Mouse (Mus musculus) adrenal gland, adult 18-20 months (tissue): ENCODE data around the gene Igfbp3. TPM values are rescaled to one million over a fixed set of nuclear protein-coding genes. Genes with fewer than 3 reads are reported as not detected.

ENCODE experiments used
- DNase-seq, 2 experiments: peaks; one replicate each; pipeline ENCODE4 v3.0.0; 2021 to 2022; ENCODE audit warnings: low spot score in 2 of 2
- total RNA-seq, 2 experiments: library from RNA; stranded (reverse); gene quantifications; 1 replicate in 1 of 2; 2 replicates in 1 of 2; pipeline ENCODE4 v1.2.3; 2021

Igfbp3 gene
- total RNA-seq, 2 experiments from 2014 or later, result 49.2 to 73.6 TPM

DNA sequence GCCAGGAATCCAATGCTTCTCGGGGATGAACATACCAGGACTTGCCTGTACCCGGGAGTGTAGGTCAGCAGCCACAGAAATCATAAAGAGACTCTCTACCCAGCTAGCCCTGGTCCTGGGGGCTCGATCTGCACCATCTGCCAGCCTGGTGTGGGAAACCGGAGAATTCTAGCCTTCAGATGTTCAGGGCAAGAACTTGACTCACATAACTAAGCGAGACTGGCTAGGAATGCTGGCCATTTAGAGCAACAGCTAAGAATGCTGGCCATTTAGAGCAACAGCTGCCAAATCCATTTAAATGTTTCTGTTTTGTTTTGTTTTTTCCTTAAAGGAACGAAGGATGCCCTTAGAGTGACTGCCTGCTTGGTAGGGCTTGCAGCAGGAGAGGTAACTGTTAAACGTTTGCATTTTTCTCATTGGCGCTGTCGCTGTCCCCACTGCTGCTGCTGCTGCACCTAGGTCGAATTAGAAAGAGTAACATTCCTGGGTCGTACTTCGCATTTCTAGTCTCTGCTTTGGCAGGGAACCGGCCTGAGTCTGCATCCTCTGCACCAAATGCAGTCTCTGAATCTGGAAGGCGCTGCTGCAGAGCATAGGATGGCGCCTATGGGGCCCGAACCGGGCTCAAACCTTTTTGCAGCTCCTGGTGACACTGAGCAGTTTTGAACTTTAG lies 1.5 kb downstream of the Igfbp3 start:
- DNase-seq, result no peak

DNA sequence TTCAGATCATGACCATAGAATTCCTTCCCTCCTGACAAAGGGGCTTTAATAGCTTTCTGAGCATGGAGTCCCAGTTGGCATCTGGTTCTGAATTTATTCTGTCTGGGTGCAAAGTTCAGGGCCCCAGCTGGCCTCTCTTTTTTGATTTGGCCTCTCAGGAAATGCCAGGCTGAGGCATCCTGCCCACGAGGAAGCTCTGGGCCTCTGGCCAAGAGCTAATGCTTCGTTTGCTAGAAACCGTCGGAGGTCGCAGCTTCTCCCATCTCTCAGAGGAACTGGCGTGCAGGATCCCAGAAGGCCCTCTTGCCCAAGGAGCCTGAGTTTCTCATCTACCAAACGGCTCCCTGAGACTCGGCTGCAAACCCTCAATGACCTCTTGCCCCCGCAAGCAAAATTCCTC lies 2.5 kb downstream of the Igfbp3 start:
- no peak for DNase-seq

GRCm38 (mm10) chr11:7210343-7210742 lies 3.4 kb downstream of the Igfbp3 start:
- peak; percentile 77 to 82 for DNase-seq

GRCm38 (mm10) chr11:7203846-7204245 lies 9.9 kb downstream of the Igfbp3 start:
- no peak for DNase-seq

DNA sequence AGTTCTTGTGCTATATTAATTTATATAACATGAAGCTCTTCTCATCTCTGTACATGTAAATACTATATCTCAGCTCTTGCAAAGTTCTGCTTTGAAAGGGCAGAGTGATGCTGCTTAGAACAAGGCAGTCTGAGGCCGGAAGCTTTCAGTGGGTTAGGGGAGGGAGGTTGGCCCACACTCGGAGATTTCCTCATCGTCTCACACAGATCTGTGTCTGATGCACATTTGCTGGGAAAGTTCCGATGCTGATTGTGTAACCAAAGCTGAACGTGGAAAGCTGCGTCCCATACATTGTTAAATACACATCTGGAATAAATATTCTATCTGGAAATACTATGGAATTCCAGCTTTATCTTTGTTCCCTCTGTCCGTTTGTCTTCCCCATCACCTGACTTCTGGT lies 11.5 kb downstream of the Igfbp3 start:
- no peak for DNase-seq

GRCm38 (mm10) chr11:7200393-7200783 lies 13.3 kb downstream of the Igfbp3 start:
- no peak for DNase-seq

DNA sequence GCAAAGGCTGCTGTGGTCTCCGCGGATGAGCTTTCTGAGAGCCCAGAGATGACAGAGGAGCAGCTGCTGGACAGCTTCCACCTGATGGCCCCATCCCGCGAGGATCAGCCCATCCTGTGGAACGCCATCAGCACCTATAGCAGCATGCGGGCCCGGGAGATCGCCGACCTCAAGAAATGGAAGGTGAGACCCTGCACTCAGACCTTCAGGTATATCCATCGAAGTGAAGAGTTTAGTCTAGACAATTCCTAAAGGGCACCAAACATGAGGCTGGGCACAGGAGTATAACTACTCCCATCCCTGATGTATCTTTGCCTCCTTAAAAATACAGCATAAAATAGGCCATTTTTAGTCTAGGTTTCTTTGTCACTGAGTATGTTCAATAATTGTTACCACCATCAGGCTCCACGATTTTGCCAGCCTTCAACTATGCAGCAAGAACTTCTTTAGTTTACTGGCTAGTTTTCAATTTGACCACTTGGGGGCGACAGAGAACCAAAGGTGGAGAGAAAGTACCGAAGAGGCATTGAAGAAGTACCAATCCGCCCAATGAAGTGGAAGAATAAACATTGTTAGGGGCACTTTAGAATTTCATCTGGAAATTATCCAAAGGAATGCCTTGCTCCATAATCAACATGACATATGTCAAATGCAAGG lies 13.9 kb downstream of the Igfbp3 start:
- peak; percentile 41 to 50 for DNase-seq

- DNase-seq, result no peak
These were observed 15.1 kb downstream of the Igfbp3 start for GRCm38 (mm10) chr11:7198481-7199256.

- DNase-seq, result no peak
These were observed 15.7 kb downstream of the Igfbp3 start for GRCm38 (mm10) chr11:7198006-7198405.

DNA sequence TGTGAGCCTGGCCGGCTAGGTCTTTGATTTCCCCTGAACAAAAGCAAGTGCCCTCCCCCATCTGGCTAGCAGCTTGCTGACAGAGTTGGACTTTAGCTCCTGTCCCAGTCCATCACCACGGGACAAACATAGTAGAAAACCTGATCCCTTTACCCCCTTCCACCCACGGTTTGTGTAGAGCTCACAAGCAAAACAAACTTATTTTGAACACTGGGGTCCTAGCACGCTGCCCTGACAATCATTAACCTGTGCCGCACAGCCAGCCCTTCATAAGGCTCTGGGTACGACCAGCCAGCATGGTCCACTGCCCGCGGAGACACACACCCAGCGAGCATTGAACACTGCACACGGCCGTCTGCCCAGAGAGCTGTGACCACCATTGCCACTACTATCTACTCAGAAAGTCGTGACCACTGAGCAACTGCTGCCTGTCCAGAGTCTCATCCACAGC lies 16.2 kb downstream of the Igfbp3 start, which contains the start of gene Igfbp1:
TSS of gene Igfbp1 (plus strand) at position 292 of the 451 bp plus-strand sequence.
- no peak for DNase-seq

DNA sequence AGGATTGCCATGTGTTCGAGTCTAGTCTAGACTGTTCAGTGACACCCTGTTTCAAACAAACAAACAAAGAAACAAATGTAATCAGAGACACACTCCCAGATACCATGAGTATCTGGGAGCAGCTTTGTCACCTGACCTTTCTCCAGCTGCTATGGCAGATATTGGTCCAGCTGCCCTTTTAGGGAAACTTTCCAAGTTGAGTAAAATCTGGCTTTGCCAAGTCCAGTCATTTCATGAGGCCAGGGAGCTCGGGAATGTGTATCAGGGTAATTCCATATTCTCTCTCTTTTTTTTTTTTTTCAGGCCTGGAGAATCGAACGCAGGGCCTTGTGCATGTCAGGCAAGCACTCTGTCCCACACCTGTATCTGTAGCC lies 18.4 kb downstream of the Igfbp3 start:
- DNase-seq, result no peak

DNA sequence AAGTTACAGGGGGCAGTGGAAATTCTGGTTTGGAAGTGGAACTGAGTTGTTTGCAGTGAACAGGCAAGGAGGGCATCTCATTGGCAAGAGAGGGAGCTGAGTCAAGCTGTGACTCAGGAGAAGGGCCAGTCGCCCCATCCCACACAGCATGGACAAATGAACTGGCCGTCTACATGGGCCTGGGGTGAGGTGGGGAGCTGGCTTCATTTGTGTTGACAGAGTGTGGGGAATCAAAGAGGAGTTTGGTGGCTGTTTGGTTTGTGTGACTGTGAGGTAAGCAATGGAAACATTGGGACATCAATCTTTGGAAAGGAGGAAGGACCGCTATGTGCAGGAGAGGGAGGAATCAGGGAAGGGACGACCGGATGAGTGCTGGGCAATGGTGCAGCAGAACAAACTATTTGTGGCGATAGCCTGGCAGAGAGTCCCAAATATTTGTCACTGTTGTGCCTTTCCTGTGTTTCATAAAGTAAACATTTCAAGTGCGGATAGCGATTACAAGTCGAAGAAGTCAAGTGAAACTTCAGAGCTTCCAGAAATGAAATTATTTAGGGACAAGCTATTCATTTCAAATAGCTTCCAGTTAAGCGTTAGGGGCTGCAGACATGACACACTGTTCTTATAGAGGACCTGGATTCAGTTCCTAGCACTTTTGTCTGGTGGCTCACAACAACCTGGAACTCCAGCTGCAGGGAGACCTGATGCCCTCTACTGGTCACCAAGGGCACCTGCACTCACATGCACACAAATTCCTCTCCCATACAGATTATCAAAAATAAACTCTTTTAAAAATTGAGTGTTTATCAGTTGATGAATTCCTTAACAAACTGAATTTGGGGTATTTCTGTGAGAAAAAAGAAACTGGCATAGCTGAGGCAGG lies 19.1 kb downstream of the Igfbp3 start:
- no peak for DNase-seq

- DNase-seq, result no peak
These were observed 20.6 kb downstream of the Igfbp3 start for GRCm38 (mm10) chr11:7193134-7193533.

DNA sequence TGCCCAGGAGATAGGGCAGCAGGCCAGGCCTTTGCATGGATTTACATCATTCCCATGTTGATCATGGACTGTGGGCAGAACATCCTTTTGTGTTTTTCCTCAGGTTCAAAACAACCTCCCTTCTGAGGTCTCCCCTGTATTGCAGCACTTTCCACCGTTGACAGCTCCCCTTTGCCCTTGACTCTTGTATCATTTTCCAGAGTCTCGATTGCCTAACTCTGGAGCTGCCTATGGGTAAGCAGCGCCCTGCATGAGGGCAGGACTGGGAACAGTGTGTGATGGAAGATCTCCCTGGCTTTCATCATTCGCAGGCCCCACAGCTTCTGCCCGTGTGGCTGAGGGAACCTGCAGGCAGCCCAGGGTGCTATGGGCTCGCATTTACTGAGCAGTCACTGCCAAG lies 21.0 kb downstream of the Igfbp3 start:
- DNase-seq, result no peak

DNA sequence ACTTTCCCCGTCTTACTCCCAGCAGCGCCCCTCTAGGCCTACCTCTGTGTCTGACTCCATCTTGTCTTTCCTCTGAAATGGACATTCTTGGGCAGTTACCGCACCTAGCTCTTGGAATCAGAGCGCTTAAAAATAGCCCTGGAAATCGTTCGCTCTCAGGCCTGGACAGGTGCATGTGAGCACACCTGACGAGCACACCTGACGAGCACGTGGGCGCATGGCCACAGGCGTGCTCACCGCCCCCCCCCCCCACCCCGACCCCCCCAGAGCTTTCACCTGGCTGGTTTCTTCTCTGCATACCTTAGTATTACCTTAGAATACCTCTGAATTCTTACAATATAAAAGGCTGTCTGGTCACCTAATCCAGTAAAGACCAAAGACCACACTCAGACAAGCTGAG lies 25.3 kb downstream of the Igfbp3 start, which contains the start of gene Gm11985:
TSS of gene Gm11985 (minus strand) at position 101 of the 400 bp plus-strand sequence.
- DNase-seq, result no peak

- DNase-seq, result no peak
These were observed 26.3 kb downstream of the Igfbp3 start for GRCm38 (mm10) chr11:7187472-7187871.

DNA sequence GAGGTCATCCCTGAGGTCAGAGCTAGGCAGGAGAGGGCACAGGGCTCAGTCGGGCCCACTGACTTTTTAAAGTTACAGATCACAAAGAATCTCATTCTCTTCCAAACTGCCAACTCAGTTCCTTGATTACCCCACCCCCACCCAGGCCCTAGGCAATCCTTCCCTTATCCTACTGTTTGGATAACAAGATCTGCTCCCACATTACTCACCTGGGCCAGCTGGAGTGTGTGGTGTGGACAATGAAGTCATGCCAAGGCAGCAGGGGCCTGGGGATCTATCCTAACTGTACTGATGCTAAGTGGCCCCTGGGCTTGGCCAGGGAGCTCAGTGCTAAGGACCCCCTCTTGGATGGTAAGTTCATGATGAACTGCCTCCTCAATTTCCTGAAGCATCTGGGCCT lies 29.3 kb downstream of the Igfbp3 start:
- DNase-seq, result no peak

DNA sequence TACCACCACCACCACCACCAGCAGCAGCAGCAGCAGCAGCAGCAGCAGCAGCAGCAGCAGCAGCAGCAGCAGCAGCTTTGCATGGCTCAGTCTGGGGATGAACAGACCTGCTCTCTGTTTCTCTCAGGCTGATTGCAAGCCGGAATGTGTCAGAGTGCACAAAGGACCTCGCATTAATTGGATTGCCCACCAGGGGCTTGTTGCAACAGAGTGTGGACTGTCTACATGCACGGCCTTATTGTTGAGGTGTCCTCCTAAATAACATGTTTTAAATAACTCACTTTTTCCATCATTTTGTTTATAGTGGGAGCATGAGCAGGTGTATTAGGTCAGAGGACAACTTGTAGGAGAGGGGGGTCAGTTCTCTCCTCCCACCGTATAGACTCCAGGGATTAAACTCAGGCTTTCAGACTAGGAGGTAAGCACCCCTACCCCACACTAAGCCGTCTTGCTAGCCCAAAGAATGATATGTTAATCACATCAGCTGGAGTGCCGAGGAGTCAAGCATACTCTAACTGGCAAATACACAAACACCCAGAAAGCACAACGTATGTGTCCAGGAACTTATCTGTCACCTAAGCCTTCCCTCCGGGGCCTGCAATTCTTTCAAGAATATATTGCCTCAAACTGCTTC lies 31.2 kb downstream of the Igfbp3 start:
- no peak for DNase-seq

GRCm38 (mm10) chr11:7179276-7179675 lies 34.4 kb downstream of the Igfbp3 start:
- no peak for DNase-seq

- no peak for DNase-seq
These were observed 35.0 kb downstream of the Igfbp3 start for GRCm38 (mm10) chr11:7178724-7179123.
